Mouse (Mus musculus): ENCODE data around the gene Erg. TPM values are rescaled to one million over a fixed set of nuclear protein-coding genes. Genes with fewer than 3 reads are reported as not detected.

Erg gene
- polyA plus RNA-seq, 1 experiment from 2014 or later: 7.6 TPM

- Histone ChIP-seq H3K27ac (replicated peaks) (peak overlapping the region; percentile 69), H3K4me2 (no peak overlapping the region), H3K9me3 (peaks cover 7% of the 10 kb centered on the region; the same call in 1 of the 2 replicates), H3K4me3 (no peak overlapping the region), H3K27me3 (replicated peaks) (no peaks in the 10 kb centered on the region), H3K36me3 (peaks cover 8% of the 10 kb centered on the region), H3K9ac (no peak overlapping the region), H3K4me1 (peaks cover 45% of the 10 kb centered on the region)
- WGBS: 77% methylated on average over 9 of the region's 9 CpGs
- no peak for ATAC-seq (ENCODE audit: extremely low read depth, insufficient number of reproducible peaks, low FRiP score, low TSS enrichment)
Observed at GRCm38 (mm10) chr16:95384590-95385148, 201.7 kb downstream of the Erg start.

- WGBS: 6% methylated on average over 5 of the region's 5 CpGs
- H3K36me3 ChIP-seq: peaks cover 9% of the 10 kb centered on the region
- H3K4me3 ChIP-seq: no peak overlapping the region
- H3K9me3 ChIP-seq: peaks cover 7% of the 10 kb centered on the region; the same call in 1 of the 2 replicates
- H3K4me2 ChIP-seq: peak overlapping the region; percentile 28; the same call in 1 of the 2 replicates
- no peaks in the 10 kb centered on the region for H3K27me3 ChIP-seq (replicated peaks)
- H3K27ac ChIP-seq (replicated peaks): peak overlapping the region; percentile 72
- H3K4me1 ChIP-seq: peaks cover 48% of the 10 kb centered on the region
- 0 out of 2 replicates have a peak, but pooled peaks have one; percentile 3 for ATAC-seq (ENCODE audit: extremely low read depth, insufficient number of reproducible peaks, low FRiP score, low TSS enrichment)
- H3K9ac ChIP-seq: no peak overlapping the region
Observed at GRCm38 (mm10) chr16:95382251-95382650, 204.1 kb downstream of the Erg start.

- ATAC-seq (ENCODE audit: extremely low read depth, insufficient number of reproducible peaks, low FRiP score, low TSS enrichment): no peak
- 83% methylated on average over 7 of the region's 7 CpGs for WGBS
- H3K27ac ChIP-seq (replicated peaks): peak overlapping the region; percentile 84
- peaks cover 62% of the 10 kb centered on the region for H3K4me1 ChIP-seq
- no peak overlapping the region for H3K4me3 ChIP-seq
- H3K27me3 ChIP-seq (replicated peaks): no peaks in the 10 kb centered on the region
- H3K9ac ChIP-seq: peak overlapping the region; percentile 48; the same call in 1 of the 2 replicates
- 0 out of 2 replicates have a peak, but pooled peaks cover 3% of the 10 kb centered on the region for H3K36me3 ChIP-seq
- no peaks in the 10 kb centered on the region for H3K9me3 ChIP-seq
- H3K4me2 ChIP-seq: no peak overlapping the region
Observed at GRCm38 (mm10) chr16:95376834-95377233, 209.6 kb downstream of the Erg start.

- H3K9ac ChIP-seq: no peak overlapping the region
- H3K36me3 ChIP-seq: 0 out of 2 replicates have a peak, but pooled peaks cover 3% of the 10 kb centered on the region
- H3K4me1 ChIP-seq: peaks cover 57% of the 10 kb centered on the region
- no peak overlapping the region for H3K4me3 ChIP-seq
- 18% methylated on average over 11 of the region's 11 CpGs for WGBS
- no peaks in the 10 kb centered on the region for H3K9me3 ChIP-seq
- peak; percentile 59; the same call in 1 of the 2 replicates for ATAC-seq (ENCODE audit: extremely low read depth, insufficient number of reproducible peaks, low FRiP score, low TSS enrichment)
- no peak overlapping the region for H3K4me2 ChIP-seq
- H3K27me3 ChIP-seq (replicated peaks): no peaks in the 10 kb centered on the region
- peak overlapping the region; percentile 84 for H3K27ac ChIP-seq (replicated peaks)
Observed at GRCm38 (mm10) chr16:95376364-95376763, 210.0 kb downstream of the Erg start.

- Histone ChIP-seq H3K9me3 (no peaks in the 10 kb centered on the region), H3K9ac (no peak overlapping the region), H3K4me1 (peaks cover 52% of the 10 kb centered on the region), H3K36me3 (0 out of 2 replicates have a peak, but pooled peaks cover under 1% of the 10 kb centered on the region), H3K27ac (replicated peaks) (no peak overlapping the region), H3K4me3 (no peak overlapping the region), H3K27me3 (replicated peaks) (no peaks in the 10 kb centered on the region), H3K4me2 (no peak overlapping the region)
- ATAC-seq (ENCODE audit: extremely low read depth, insufficient number of reproducible peaks, low FRiP score, low TSS enrichment): no peak
- 72% methylated on average over 4 of the region's 4 CpGs for WGBS
Observed at GRCm38 (mm10) chr16:95374646-95375045, 211.7 kb downstream of the Erg start.

GRCm38 (mm10) chr16:95372960-95373359, 213.4 kb downstream of the Erg start:
- 65% methylated on average over 9 of the region's 9 CpGs for WGBS
- no peaks in the 10 kb centered on the region for H3K9me3 ChIP-seq
- no peak for ATAC-seq (ENCODE audit: extremely low read depth, insufficient number of reproducible peaks, low FRiP score, low TSS enrichment)
- H3K9ac ChIP-seq: no peak overlapping the region
- no peaks in the 10 kb centered on the region for H3K36me3 ChIP-seq
- no peak overlapping the region for H3K4me2 ChIP-seq
- no peaks in the 10 kb centered on the region for H3K27me3 ChIP-seq (replicated peaks)
- peaks cover 52% of the 10 kb centered on the region for H3K4me1 ChIP-seq
- no peak overlapping the region for H3K4me3 ChIP-seq
- no peak overlapping the region for H3K27ac ChIP-seq (replicated peaks)

- no peak overlapping the region for H3K9ac ChIP-seq
- peaks cover 44% of the 10 kb centered on the region for H3K4me1 ChIP-seq
- WGBS: 69% methylated on average over 4 of the region's 4 CpGs
- no peaks in the 10 kb centered on the region for H3K9me3 ChIP-seq
- ATAC-seq (ENCODE audit: extremely low read depth, insufficient number of reproducible peaks, low FRiP score, low TSS enrichment): no peak
- no peak overlapping the region for H3K27ac ChIP-seq (replicated peaks)
- no peak overlapping the region for H3K4me3 ChIP-seq
- H3K36me3 ChIP-seq: peaks cover 3% of the 10 kb centered on the region; the same call in 1 of the 2 replicates
- H3K27me3 ChIP-seq (replicated peaks): no peaks in the 10 kb centered on the region
- no peak overlapping the region for H3K4me2 ChIP-seq
Observed at GRCm38 (mm10) chr16:95371713-95372112, 214.7 kb downstream of the Erg start.

GRCm38 (mm10) chr16:95366989-95367765, 219.2 kb downstream of the Erg start:
- H3K27ac ChIP-seq (replicated peaks): no peak overlapping the region
- peaks cover 3% of the 10 kb centered on the region; the same call in 1 of the 2 replicates for H3K36me3 ChIP-seq
- no peak overlapping the region for H3K4me2 ChIP-seq
- WGBS: 81% methylated on average over 19 of the region's 19 CpGs
- H3K27me3 ChIP-seq (replicated peaks): no peaks in the 10 kb centered on the region
- peaks cover 5% of the 10 kb centered on the region; the same call in 1 of the 2 replicates for H3K4me1 ChIP-seq
- H3K9me3 ChIP-seq: no peaks in the 10 kb centered on the region
- H3K9ac ChIP-seq: no peak overlapping the region
- no peak for ATAC-seq (ENCODE audit: extremely low read depth, insufficient number of reproducible peaks, low FRiP score, low TSS enrichment)
- H3K4me3 ChIP-seq: no peak overlapping the region

GRCm38 (mm10) chr16:95365214-95365613, 221.2 kb downstream of the Erg start:
- Histone ChIP-seq H3K4me1 (0 out of 2 replicates have a peak, but pooled peaks cover 2% of the 10 kb centered on the region), H3K4me3 (no peak overlapping the region), H3K4me2 (no peak overlapping the region), H3K9ac (no peak overlapping the region), H3K36me3 (peaks cover 11% of the 10 kb centered on the region), H3K27me3 (replicated peaks) (no peaks in the 10 kb centered on the region), H3K27ac (replicated peaks) (no peak overlapping the region), H3K9me3 (no peaks in the 10 kb centered on the region)
- WGBS: 76% methylated on average over 5 of the region's 5 CpGs
- ATAC-seq (ENCODE audit: extremely low read depth, insufficient number of reproducible peaks, low FRiP score, low TSS enrichment): no peak

GRCm38 (mm10) chr16:95363632-95364465, 222.5 kb downstream of the Erg start:
- no peak overlapping the region for H3K27ac ChIP-seq (replicated peaks)
- 82% methylated on average over 18 of the region's 18 CpGs for WGBS
- H3K9me3 ChIP-seq: no peaks in the 10 kb centered on the region
- peaks cover 11% of the 10 kb centered on the region for H3K36me3 ChIP-seq
- H3K27me3 ChIP-seq (replicated peaks): no peaks in the 10 kb centered on the region
- H3K4me2 ChIP-seq: no peak overlapping the region
- H3K9ac ChIP-seq: no peak overlapping the region
- 0 out of 2 replicates have a peak, but pooled peaks cover 2% of the 10 kb centered on the region for H3K4me1 ChIP-seq
- ATAC-seq (ENCODE audit: extremely low read depth, insufficient number of reproducible peaks, low FRiP score, low TSS enrichment): no peak
- H3K4me3 ChIP-seq: no peak overlapping the region

- H3K4me1 ChIP-seq: 0 out of 2 replicates have a peak, but pooled peaks cover 2% of the 10 kb centered on the region
- H3K4me3 ChIP-seq: no peak overlapping the region
- H3K27me3 ChIP-seq (replicated peaks): no peaks in the 10 kb centered on the region
- no peak overlapping the region for H3K9ac ChIP-seq
- no peaks in the 10 kb centered on the region for H3K9me3 ChIP-seq
- no peak overlapping the region for H3K27ac ChIP-seq (replicated peaks)
- H3K36me3 ChIP-seq: peaks cover 8% of the 10 kb centered on the region
- no peak for ATAC-seq (ENCODE audit: extremely low read depth, insufficient number of reproducible peaks, low FRiP score, low TSS enrichment)
- WGBS: 77% methylated on average over 7 of the region's 7 CpGs
- no peak overlapping the region for H3K4me2 ChIP-seq
Observed at GRCm38 (mm10) chr16:95361950-95362349, 224.4 kb downstream of the Erg start.
